Mouse (Mus musculus) olfactory bulb, adult 2 months (tissue): Measurements from ENCODE around the gene Gjd3.

Source experiments
- CTCF ChIP-seq: fragments of 200-500 bp; IDR thresholded peaks from 2 replicates; pipeline ENCODE4 v1.5.1; 2012; ENCODE audit warnings: low read depth, mild to moderate bottlenecking, low read length, moderate library complexity; ENCODE audit not compliant: insufficient read depth
- POLR2A ChIP-seq: fragments of 200-500 bp; IDR thresholded peaks from 2 replicates; pipeline ENCODE4 v1.6.1; 2012; ENCODE audit warnings: mild to moderate bottlenecking, low read depth, low read length, moderate library complexity; ENCODE audit not compliant: insufficient read depth

- no peak for TF ChIP-seq CTCF
- no peak for TF ChIP-seq POLR2A
These were observed 27.8 kb downstream of the Gjd3 start for GRCm38 (mm10) chr11:98954801-98955706.
